Mouse (Mus musculus) forebrain, postnatal 0 days (tissue): ENCODE measurements around the gene Gabbr2. TPM values are rescaled to one million over a fixed set of nuclear protein-coding genes. Genes with fewer than 3 reads are reported as not detected.

Experiments used
- ATAC-seq: fragments of 200-750 bp; cut with Nextera tagmentation; 2 replicates; pipeline ENCODE4 v1.8.0; 2017; ENCODE audit warnings: mild to moderate bottlenecking, moderate library complexity
- DNase-seq: peaks from one replicate; pipeline ENCODE4 v3.0.0-alpha.2; 2015
- H3K27ac ChIP-seq: fragments of 300-500 bp; sonication (generic); 2 replicates; pipeline ENCODE4 v1.5.1; 2014; ENCODE audit warnings: low read depth, mild to moderate bottlenecking, antibody characterized with exemption, low read length, moderate library complexity, mixed read lengths
- H3K27me3 ChIP-seq: fragments of 300-500 bp; sonication (generic); 2 replicates; pipeline ENCODE4 v1.6.1; 2014; ENCODE audit warnings: mild to moderate bottlenecking, low read length, mixed read lengths; ENCODE audit not compliant: insufficient read depth
- H3K36me3 ChIP-seq: fragments of 300-500 bp; sonication (generic); 2 replicates; pipeline ENCODE4 v1.6.1; 2014; ENCODE audit warnings: mild to moderate bottlenecking, moderate library complexity; ENCODE audit not compliant: insufficient read depth
- H3K4me1 ChIP-seq: fragments of 300-500 bp; sonication (generic); 2 replicates; pipeline ENCODE4 v1.6.1; 2014; ENCODE audit warnings: antibody characterized with exemption; ENCODE audit not compliant: insufficient read depth
- H3K4me2 ChIP-seq: fragments of 300-500 bp; sonication (generic); 2 replicates; pipeline ENCODE4 v1.6.1; 2014; ENCODE audit warnings: low read depth, mild to moderate bottlenecking, moderate library complexity
- H3K4me3 ChIP-seq: fragments of 300-500 bp; sonication (generic); 2 replicates; pipeline ENCODE4 v1.5.1; 2014; ENCODE audit warnings: low read depth, low read length, mixed read lengths
- H3K9ac ChIP-seq: fragments of 300-500 bp; sonication (generic); 2 replicates; pipeline ENCODE4 v1.6.1; 2014; ENCODE audit warnings: mild to moderate bottlenecking
- H3K9me3 ChIP-seq: fragments of 300-500 bp; sonication (generic); 2 replicates; pipeline ENCODE4 v1.6.1; 2016; ENCODE audit warnings: low read length
- CTCF ChIP-seq: sonication (generic); IDR thresholded peaks from 2 replicates; pipeline ENCODE4 v1.5.1; 2016; ENCODE audit warnings: antibody characterized with exemption, control low read depth, low read depth
- WGBS: fragments of 180-500 bp; shearing (Covaris S2); extraction: QIAGEN DNeasy Blood & Tissue Kit; methylation state at CpG from one replicate; pipeline ENCODE4 v1.1.7; 2014; 5-methylcytosine and 5-hydroxymethylcytosine counted together
- polyA plus RNA-seq: library from polyadenylated mRNA; unstranded; fragments of >200 nt; fragmentation: Nextera tagmentation; extraction: Ambion mirVana; gene quantifications from 2 replicates; pipeline ENCODE4 v1.2.1, GENCODE M21; 2015
- total RNA-seq: library from RNA; depleted of rRNA; stranded (reverse); fragments of >200 nt; gene quantifications from 2 replicates; pipeline ENCODE4 v1.2.3, GENCODE M21; 2014

The Gabbr2 gene
- total and polyA plus RNA-seq, 2 experiments from 2014 or later: 14.7 to 65.3 TPM

- WGBS: 74% methylated on average over 5 of the region's 5 CpGs
Measured at GRCm38 (mm10) chr4:46844567-46844966, 147.1 kb downstream of the Gabbr2 start.

GRCm38 (mm10) chr4:46842596-46842995, 149.1 kb downstream of the Gabbr2 start:
- Histone ChIP-seq H3K27me3 (no peaks in the 10 kb centered on the region), H3K27ac (no peak overlapping the region), H3K4me1 (no peaks in the 10 kb centered on the region), H3K4me2 (no peak overlapping the region), H3K36me3 (peaks cover 6% of the 10 kb centered on the region), H3K9ac (no peak overlapping the region), H3K4me3 (no peak overlapping the region), H3K9me3 (no peaks in the 10 kb centered on the region)
- WGBS: 87% methylated on average over 7 of the region's 7 CpGs
- DNase-seq (no peak), ATAC-seq (no peak)
- no peak for TF ChIP-seq CTCF

More at GRCm38 (mm10) chr4:46844567-46844966, 147.1 kb downstream of the Gabbr2 start:
- Histone ChIP-seq H3K27ac (no peak overlapping the region), H3K27me3 (no peaks in the 10 kb centered on the region), H3K9me3 (no peaks in the 10 kb centered on the region), H3K9ac (no peak overlapping the region), H3K36me3 (peaks cover 6% of the 10 kb centered on the region), H3K4me3 (no peak overlapping the region), H3K4me2 (no peak overlapping the region), H3K4me1 (no peaks in the 10 kb centered on the region)
- no peak for ATAC-seq
- TF ChIP-seq CTCF: no peak
- DNase-seq: no peak

- TF ChIP-seq CTCF: no peak
- DNase-seq (no peak), ATAC-seq (no peak)
- no peak overlapping the region for H3K4me2 ChIP-seq
- H3K27ac ChIP-seq: no peak overlapping the region
- no peak overlapping the region for H3K4me3 ChIP-seq
- WGBS: 81% methylated on average over 6 of the region's 6 CpGs
- no peak overlapping the region for H3K9ac ChIP-seq
- no peaks in the 10 kb centered on the region for H3K9me3 ChIP-seq
- no peaks in the 10 kb centered on the region for H3K36me3 ChIP-seq
- H3K4me1 ChIP-seq: no peaks in the 10 kb centered on the region; the same call in 1 of the 2 replicates
- no peaks in the 10 kb centered on the region for H3K27me3 ChIP-seq
Measured at GRCm38 (mm10) chr4:46840146-46840545, 151.5 kb downstream of the Gabbr2 start.

GRCm38 (mm10) chr4:46837362-46837761, 154.3 kb downstream of the Gabbr2 start:
- H3K27ac ChIP-seq: no peak overlapping the region
- no peak for TF ChIP-seq CTCF
- H3K9ac ChIP-seq: no peak overlapping the region
- WGBS: 75% methylated on average over 7 of the region's 7 CpGs
- no peak overlapping the region for H3K4me2 ChIP-seq
- ATAC-seq (peak; percentile 27; the same call in 1 of the 2 replicates), DNase-seq (no peak)
- H3K4me1 ChIP-seq: no peaks in the 10 kb centered on the region; the same call in 1 of the 2 replicates
- H3K9me3 ChIP-seq: no peaks in the 10 kb centered on the region
- H3K4me3 ChIP-seq: no peak overlapping the region
- no peaks in the 10 kb centered on the region for H3K36me3 ChIP-seq
- H3K27me3 ChIP-seq: no peaks in the 10 kb centered on the region

- H3K4me1 ChIP-seq: no peaks in the 10 kb centered on the region; the same call in 1 of the 2 replicates
- H3K36me3 ChIP-seq: no peaks in the 10 kb centered on the region
- DNase-seq (no peak), ATAC-seq (peak; percentile 36)
- H3K27me3 ChIP-seq: no peaks in the 10 kb centered on the region
- H3K4me2 ChIP-seq: 0 out of 2 replicates have a peak overlapping the region, but pooled peaks have one; percentile 2
- WGBS: 23% methylated on average over 18 of the region's 18 CpGs
- peak overlapping the region; percentile 4 for H3K27ac ChIP-seq
- no peak overlapping the region for H3K4me3 ChIP-seq
- H3K9me3 ChIP-seq: no peaks in the 10 kb centered on the region
- no peak for TF ChIP-seq CTCF
- H3K9ac ChIP-seq: no peak overlapping the region
Measured at GRCm38 (mm10) chr4:46836065-46836464, 155.6 kb downstream of the Gabbr2 start.

- no peak overlapping the region for H3K4me2 ChIP-seq
- DNase-seq: no peak
- no peak overlapping the region for H3K4me3 ChIP-seq
- H3K27ac ChIP-seq: no peak overlapping the region
- no peaks in the 10 kb centered on the region for H3K27me3 ChIP-seq
- ATAC-seq: no peak
- TF ChIP-seq CTCF: no peak
- no peaks in the 10 kb centered on the region for H3K9me3 ChIP-seq
- H3K36me3 ChIP-seq: no peaks in the 10 kb centered on the region
- 92% methylated on average over 14 of the region's 14 CpGs for WGBS
- H3K4me1 ChIP-seq: no peaks in the 10 kb centered on the region; the same call in 1 of the 2 replicates
- no peak overlapping the region for H3K9ac ChIP-seq
Measured at GRCm38 (mm10) chr4:46835064-46835463, 156.6 kb downstream of the Gabbr2 start.

- Histone ChIP-seq H3K9ac (no peak overlapping the region), H3K9me3 (no peaks in the 10 kb centered on the region), H3K4me2 (no peak overlapping the region), H3K27me3 (no peaks in the 10 kb centered on the region), H3K27ac (no peak overlapping the region), H3K4me1 (no peaks in the 10 kb centered on the region; the same call in 1 of the 2 replicates), H3K36me3 (no peaks in the 10 kb centered on the region), H3K4me3 (no peak overlapping the region)
- no peak for DNase-seq
- peak; percentile 45 for TF ChIP-seq CTCF
- WGBS: 43% methylated on average over 12 of the region's 12 CpGs
- ATAC-seq: peak; percentile 21; the same call in 1 of the 2 replicates
Measured at GRCm38 (mm10) chr4:46832834-46833544, 158.7 kb downstream of the Gabbr2 start.
